Mouse (Mus musculus) heart, embryonic 10.5 days (tissue): Measurements from ENCODE around the gene Wdr64. TPM values are rescaled to one million over a fixed set of nuclear protein-coding genes. Genes with fewer than 3 reads are reported as not detected.

ENCODE experiments used
- DNase-seq: peaks from one replicate; pipeline ENCODE4 v3.0.0-alpha.2; 2017; ENCODE audit warnings: low spot score
- H3K27ac ChIP-seq: fragments of 300-500 bp; sonication (generic); 2 replicates; pipeline ENCODE4 v1.5.1; 2016; ENCODE audit warnings: mild to moderate bottlenecking
- H3K27me3 ChIP-seq: fragments of 300-500 bp; sonication (generic); 2 replicates; pipeline ENCODE4 v1.6.1; 2016; ENCODE audit warnings: mild to moderate bottlenecking; ENCODE audit not compliant: poor library complexity, insufficient read depth, severe bottlenecking
- H3K36me3 ChIP-seq: fragments of 300-500 bp; sonication (generic); 2 replicates; pipeline ENCODE4 v1.6.1; 2016; ENCODE audit warnings: mild to moderate bottlenecking, moderate library complexity
- H3K4me1 ChIP-seq: fragments of 300-500 bp; sonication (generic); 2 replicates; pipeline ENCODE4 v1.6.1; 2016; ENCODE audit warnings: mild to moderate bottlenecking
- H3K4me3 ChIP-seq: fragments of 300-500 bp; sonication (generic); 2 replicates; pipeline ENCODE4 v1.5.1; 2016; ENCODE audit warnings: mild to moderate bottlenecking, moderate library complexity
- H3K9me3 ChIP-seq: fragments of 300-500 bp; sonication (generic); 2 replicates; pipeline ENCODE4 v1.6.1; 2016; ENCODE audit warnings: mild to moderate bottlenecking, moderate library complexity
- whole genome bisulfite sequencing: fragments of 180-500 bp; shearing (Covaris S2); methylation state at CpG from one replicate; pipeline ENCODE4 v1.1.7; 2016; 5-methylcytosine and 5-hydroxymethylcytosine counted together
- polyA plus RNA-seq: library from polyadenylated mRNA; unstranded; fragments of >200 nt; fragmentation: Nextera tagmentation; extraction: Ambion mirVana; gene quantifications from 2 replicates; pipeline ENCODE4 v1.2.1, GENCODE M21; 2016

Gene Wdr64
- polyA plus RNA-seq, 1 experiment from 2014 or later: not detected

- Histone ChIP-seq H3K27ac (no peak overlapping the region), H3K36me3 (no peaks in the 10 kb centered on the region), H3K4me1 (no peaks in the 10 kb centered on the region), H3K4me3 (no peak overlapping the region), H3K9me3 (no peaks in the 10 kb centered on the region), H3K27me3 (no peaks in the 10 kb centered on the region)
- DNase-seq: no peak
- WGBS: 26% methylated on average over 1 of the region's 1 CpGs
These were observed 113.2 kb downstream of the Wdr64 start for GRCm38 (mm10) chr1:175811625-175812024.

GRCm38 (mm10) chr1:175823815-175824438 is 125.5 kb downstream of the Wdr64 start:
- H3K4me3 ChIP-seq: no peak overlapping the region
- no peaks in the 10 kb centered on the region for H3K4me1 ChIP-seq
- peaks cover 3% of the 10 kb centered on the region; the same call in 1 of the 2 replicates for H3K9me3 ChIP-seq
- H3K27ac ChIP-seq: no peak overlapping the region
- WGBS: 72% methylated on average over 9 of the region's 9 CpGs
- DNase-seq: no peak
- H3K27me3 ChIP-seq: no peaks in the 10 kb centered on the region
- H3K36me3 ChIP-seq: no peaks in the 10 kb centered on the region

- Histone ChIP-seq H3K4me3 (no peak overlapping the region), H3K9me3 (peaks cover 3% of the 10 kb centered on the region; the same call in 1 of the 2 replicates), H3K36me3 (no peaks in the 10 kb centered on the region), H3K4me1 (no peaks in the 10 kb centered on the region), H3K27ac (no peak overlapping the region), H3K27me3 (no peaks in the 10 kb centered on the region)
- WGBS: 89% methylated on average over 7 of the region's 7 CpGs
- DNase-seq: no peak
These were observed 130.1 kb downstream of the Wdr64 start for GRCm38 (mm10) chr1:175828539-175828938.

GRCm38 (mm10) chr1:175829220-175829619 is 130.8 kb downstream of the Wdr64 start:
- Histone ChIP-seq H3K36me3 (no peaks in the 10 kb centered on the region), H3K4me1 (no peaks in the 10 kb centered on the region), H3K9me3 (peaks cover 3% of the 10 kb centered on the region; the same call in 1 of the 2 replicates), H3K27ac (no peak overlapping the region), H3K27me3 (no peaks in the 10 kb centered on the region), H3K4me3 (no peak overlapping the region)
- WGBS: 81% methylated on average over 2 of the region's 2 CpGs
- DNase-seq: no peak

GRCm38 (mm10) chr1:175855515-175855914 is 157.1 kb downstream of the Wdr64 start:
- H3K4me3 ChIP-seq: no peak overlapping the region
- no peaks in the 10 kb centered on the region for H3K4me1 ChIP-seq
- H3K36me3 ChIP-seq: no peaks in the 10 kb centered on the region
- H3K9me3 ChIP-seq: no peaks in the 10 kb centered on the region
- H3K27me3 ChIP-seq: no peaks in the 10 kb centered on the region
- no peak for DNase-seq
- H3K27ac ChIP-seq: no peak overlapping the region
- WGBS: 80% methylated on average over 1 of the region's 1 CpGs

Other genes with a start within 250 kb of the Wdr64 start
- gene Rgs7, start 206.1 kb upstream of the Wdr64 start, polyA plus RNA-seq: 0.37 and 0.44 TPM in 2 replicates
- gene Kmo, start 78.2 kb upstream of the Wdr64 start, polyA plus RNA-seq: 0.10 and 0.11 TPM in 2 replicates
- gene Fh1, start 73.0 kb upstream of the Wdr64 start, polyA plus RNA-seq: 177 and 220 TPM in 2 replicates
- 10.8 and 13.7 TPM in 2 replicates for gene Opn3, start 5.8 kb upstream of the Wdr64 start, polyA plus RNA-seq
- gene Chml, start 5.7 kb upstream of the Wdr64 start, polyA plus RNA-seq: 4.3 and 6.2 TPM in 2 replicates
- gene Exo1, start 182.0 kb downstream of the Wdr64 start, polyA plus RNA-seq: 61.2 and 87.0 TPM in 2 replicates
- 0.08 TPM in 1 of 2 replicates, not detected in the other for gene Gm38100, start 221.7 kb downstream of the Wdr64 start, polyA plus RNA-seq